Mouse (Mus musculus) skeletal muscle tissue, adult 2 months (tissue): ENCODE data around the gene Ccdc85b.

Source experiments
- DNase-seq: peaks from one replicate; pipeline ENCODE4 v3.0.0-alpha.2; 2012; ENCODE audit warnings: low read depth, low spot score

Ccdc85b gene

DNA sequence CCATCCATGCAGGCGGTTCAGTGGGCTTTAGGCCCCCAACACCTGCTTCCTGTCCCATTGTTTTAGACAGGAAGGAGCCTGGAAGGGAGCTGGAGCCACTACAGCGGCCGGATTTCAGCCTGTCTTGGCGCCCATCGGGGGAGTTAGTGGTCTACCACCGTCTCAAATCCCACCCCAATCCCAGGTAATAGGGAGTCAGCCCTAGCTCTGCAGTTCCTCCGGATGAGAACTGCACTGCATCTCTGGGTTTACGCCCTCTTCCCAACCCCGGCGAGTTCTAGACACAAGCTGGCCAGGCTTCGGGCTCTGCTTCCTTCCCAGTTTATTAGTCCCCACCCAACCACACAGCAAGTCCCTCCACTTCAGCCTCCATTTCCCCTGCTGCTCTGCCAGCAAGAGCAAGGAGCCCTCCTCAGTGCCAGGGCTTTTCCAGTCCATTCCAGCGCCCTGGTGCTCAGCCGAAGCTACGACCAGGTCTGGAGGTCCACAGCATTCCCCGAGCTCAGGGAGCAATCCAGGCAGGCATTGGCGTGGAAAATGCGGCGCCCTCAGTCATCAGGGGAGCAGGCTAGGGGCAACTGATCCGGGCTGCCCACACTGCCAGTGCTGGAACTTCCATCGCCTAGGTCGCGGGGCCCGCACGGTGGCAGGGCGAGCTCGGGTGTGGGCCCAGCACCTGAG is 1.3 kb downstream of the Ccdc85b start:
- DNase-seq = no peak

DNA sequence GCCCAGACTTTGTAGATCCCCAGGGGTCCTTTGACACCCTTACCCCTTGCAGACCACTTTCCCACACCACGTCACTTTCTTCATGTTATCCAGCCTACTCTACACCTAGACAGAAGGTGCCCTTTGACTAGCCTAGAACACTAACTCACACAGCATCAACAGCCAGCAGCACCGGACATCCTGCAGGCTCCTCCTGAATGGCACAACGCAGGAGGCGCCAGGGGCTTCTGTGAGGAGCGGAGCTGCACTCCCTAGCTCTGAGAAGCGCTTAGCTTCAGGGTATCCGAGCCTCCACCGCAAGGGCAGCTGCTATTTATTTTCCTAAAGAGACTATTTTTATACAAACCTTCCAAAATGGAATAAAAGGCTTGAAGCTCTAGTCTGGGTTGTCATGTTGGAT is 2.1 kb downstream of the Ccdc85b start:
- no peak for DNase-seq

GRCm38 (mm10) chr19:5455037-5455436 is 2.7 kb downstream of the Ccdc85b start:
- no peak for DNase-seq

DNA sequence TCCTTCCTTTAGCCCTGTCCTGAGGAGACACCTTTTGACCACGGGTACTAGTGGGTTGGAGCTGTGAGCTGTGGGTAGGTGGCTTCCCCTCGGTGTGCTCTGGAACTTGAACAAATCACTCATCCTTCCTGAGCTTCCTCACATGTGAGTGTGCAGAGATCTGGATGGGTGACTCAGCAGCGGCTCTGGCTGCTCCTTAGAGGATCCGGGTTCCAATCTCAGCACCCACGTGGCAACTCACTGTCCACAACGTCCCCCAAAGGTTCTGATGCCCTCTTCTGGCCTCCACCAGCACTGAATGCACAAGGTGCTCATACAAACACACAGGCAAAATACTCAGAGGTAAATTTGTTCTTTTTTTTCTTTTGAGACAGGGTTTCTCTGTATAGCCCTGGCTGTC is 5.9 kb downstream of the Ccdc85b start:
- DNase-seq = no peak

- no peak for DNase-seq
Observed at GRCm38 (mm10) chr19:5449673-5450072, 8.0 kb downstream of the Ccdc85b start.

GRCm38 (mm10) chr19:5448354-5449150 is 9.1 kb downstream of the Ccdc85b start:
- no peak for DNase-seq

GRCm38 (mm10) chr19:5447515-5448353 is 10.0 kb downstream of the Ccdc85b start, which contains the start of gene Fosl1:
Fosl1 (plus strand) TSS chr19:5447547.
- DNase-seq = no peak

GRCm38 (mm10) chr19:5445747-5446146 is 11.9 kb downstream of the Ccdc85b start:
- no peak for DNase-seq

DNA sequence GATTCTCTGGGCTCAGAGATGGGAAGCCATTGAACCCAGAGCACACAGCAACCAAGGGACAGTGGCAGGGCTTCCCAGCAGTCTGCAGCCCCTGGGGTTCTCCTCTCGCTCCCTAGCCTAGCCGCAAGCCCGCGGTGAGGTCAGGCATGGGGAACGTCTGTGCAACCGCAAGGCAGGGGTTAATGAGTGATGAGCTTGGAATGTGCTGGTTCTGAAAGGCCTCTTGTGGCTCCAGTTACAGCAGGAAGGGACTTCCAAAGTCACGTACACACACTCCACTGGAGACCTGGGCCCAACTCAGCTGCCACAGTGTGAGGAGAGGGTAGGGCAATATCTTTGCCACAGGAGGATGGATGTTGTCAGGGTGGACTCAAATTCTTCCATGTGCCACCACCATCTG is 12.7 kb downstream of the Ccdc85b start:
- no peak for DNase-seq

GRCm38 (mm10) chr19:5444371-5444908 is 13.3 kb downstream of the Ccdc85b start:
- DNase-seq = no peak

- no peak for DNase-seq
Observed at GRCm38 (mm10) chr19:5433951-5434350, 23.7 kb downstream of the Ccdc85b start.

GRCm38 (mm10) chr19:5432992-5433852 is 24.5 kb downstream of the Ccdc85b start:
- DNase-seq = no peak

DNA sequence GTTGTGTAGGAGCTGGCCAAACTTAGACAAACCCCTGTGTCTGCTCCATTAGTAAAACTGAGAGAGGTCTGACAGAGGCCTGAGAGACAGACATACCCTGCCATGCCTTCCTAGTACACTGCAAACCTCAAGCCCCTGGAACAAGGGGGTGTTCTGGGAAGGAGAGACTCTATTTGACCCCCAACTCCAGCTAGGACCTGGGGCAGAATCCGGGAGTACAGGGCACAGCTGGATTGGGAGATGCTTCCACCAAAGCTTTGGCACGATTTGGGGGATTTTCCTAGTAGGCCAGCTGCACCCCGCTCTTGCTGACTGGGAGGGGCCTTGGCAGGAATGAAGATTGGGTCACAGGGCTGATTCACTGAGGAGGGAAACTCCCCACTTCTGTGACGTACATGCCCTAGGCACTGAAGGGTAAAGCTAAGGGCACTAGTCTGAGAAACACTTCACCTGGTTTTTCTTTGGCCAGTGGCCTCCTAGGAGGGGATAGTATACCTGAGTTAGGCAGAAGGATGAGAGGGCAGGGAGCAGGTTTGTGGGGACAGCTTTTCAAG is 25.7 kb downstream of the Ccdc85b start:
- DNase-seq = no peak

- no peak for DNase-seq
Observed at GRCm38 (mm10) chr19:5430408-5430807, 27.3 kb downstream of the Ccdc85b start.

DNA sequence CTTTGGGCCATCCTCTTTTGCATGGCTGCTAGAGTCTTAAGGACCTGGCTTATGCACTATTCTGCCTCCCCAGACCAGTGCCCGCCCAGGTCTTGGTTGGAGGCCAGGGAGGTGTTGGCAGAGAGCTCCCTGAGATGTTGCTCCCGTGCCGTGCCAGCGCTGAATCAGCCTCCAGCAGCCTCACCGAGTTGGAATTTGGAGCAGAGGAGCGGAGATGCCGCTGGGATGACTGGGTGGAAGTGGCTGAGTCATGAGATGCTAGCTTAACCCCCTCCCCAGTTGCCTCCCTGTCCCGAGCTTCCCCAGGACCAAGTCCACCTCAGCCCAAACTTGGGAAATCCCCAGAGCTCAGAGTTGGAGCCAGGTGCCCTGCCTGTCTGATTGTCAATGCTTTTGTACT is 27.9 kb downstream of the Ccdc85b start:
- DNase-seq = no peak

DNA sequence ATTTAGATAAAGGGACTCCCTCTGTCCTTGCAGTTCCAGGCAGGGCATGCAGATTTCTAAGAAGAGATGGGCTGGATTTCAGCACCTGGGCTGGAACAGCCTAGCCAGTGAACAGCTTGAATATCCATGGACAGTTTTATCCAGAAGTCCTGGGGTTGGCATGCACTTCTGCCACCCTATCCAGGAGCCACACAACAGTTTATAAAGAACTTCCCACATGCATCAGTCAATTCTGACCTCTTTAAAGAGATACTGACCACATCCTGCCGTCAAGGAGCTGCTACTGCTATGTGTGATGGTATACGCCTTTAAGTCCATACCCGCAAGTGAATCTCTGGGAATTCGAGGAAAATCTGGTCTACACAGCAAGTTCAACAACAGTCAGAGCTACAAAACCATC is 28.5 kb downstream of the Ccdc85b start:
- no peak for DNase-seq

DNA sequence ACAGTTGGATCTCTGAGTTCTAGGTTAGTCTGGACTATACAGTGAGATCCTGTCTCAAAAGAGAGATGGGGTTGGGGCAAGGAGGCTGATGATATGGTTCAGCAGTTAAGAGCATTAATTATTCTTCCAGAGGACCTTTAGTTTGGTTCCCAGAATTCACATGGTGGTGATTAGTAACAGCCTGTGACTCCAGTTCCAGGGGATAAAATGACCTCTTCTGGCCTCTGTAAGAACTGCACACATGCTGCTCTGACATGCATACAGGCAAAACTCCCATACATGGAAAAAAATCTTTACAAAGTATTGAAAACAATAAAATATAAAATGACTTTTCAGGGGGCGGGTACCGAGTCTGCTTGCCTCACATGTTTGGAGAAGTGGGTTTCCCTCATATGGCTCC is 29.6 kb downstream of the Ccdc85b start:
- no peak for DNase-seq

DNA sequence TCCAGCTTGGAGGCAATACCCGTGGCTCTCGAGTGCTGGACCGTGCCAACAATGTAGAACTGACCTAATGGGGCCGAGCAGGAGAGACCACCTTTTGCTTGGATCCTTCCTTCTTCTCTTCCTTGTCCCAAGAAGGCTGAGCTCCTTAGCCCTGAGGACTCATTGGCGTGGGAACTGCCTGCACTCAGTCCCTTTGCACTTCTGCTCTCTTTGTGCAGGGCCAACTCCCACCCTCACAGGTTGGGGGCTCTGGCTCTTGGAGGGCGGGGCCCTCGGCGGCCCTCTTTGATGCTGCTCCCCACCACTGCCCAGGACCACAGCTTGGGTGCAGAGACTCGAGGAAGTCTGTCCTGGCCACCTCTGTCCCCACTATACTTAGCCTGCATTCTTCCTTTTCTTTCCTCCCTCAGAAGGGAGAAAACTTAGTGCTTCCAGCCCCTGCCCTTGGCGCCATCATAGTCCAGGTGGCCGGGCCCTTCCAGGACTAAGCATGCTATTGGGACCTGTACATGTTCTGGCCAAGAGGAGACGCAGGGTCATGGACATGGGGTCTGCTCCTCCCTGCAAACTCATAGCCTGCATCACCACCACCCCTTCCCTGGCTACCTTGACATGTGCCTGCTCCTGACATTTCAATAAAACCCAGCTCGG is 30.9 kb downstream of the Ccdc85b start:
- no peak for DNase-seq

- DNase-seq = no peak
Observed at GRCm38 (mm10) chr19:5425906-5426565, 31.7 kb downstream of the Ccdc85b start.
